Mouse (Mus musculus) liver, adult 2 months (tissue): Measurements from ENCODE around the gene Dst. TPM values are rescaled to one million over a fixed set of nuclear protein-coding genes. Genes with fewer than 3 reads are reported as not detected.

Experiments used
- DNase-seq: peaks from one replicate; pipeline ENCODE4 v3.0.0-alpha.2; 2011; ENCODE audit warnings: low read depth, low spot score; ENCODE audit errors: extremely low read depth
- H3K27ac ChIP-seq: fragments of 200-500 bp; replicated peaks from 2 replicates; pipeline ENCODE4 v1.5.1; 2012; ENCODE audit warnings: low read depth, mild to moderate bottlenecking, control low read depth, inconsistent platforms, low read length; ENCODE audit not compliant: insufficient read depth
- H3K27me3 ChIP-seq: fragments of 200-500 bp; 2 replicates; pipeline ENCODE4 v1.6.1; 2012; ENCODE audit warnings: mild to moderate bottlenecking, moderate library complexity, low read length, inconsistent platforms; ENCODE audit not compliant: control insufficient read depth, insufficient read depth
- H3K36me3 ChIP-seq: fragments of 200-500 bp; 2 replicates; pipeline ENCODE4 v1.6.1; 2012; ENCODE audit warnings: low read length, inconsistent platforms; ENCODE audit not compliant: control insufficient read depth, insufficient read depth
- H3K4me1 ChIP-seq: fragments of 200-500 bp; 2 replicates; pipeline ENCODE4 v1.6.1; 2011; ENCODE audit warnings: low read length; ENCODE audit not compliant: control insufficient read depth, insufficient read depth
- H3K4me3 ChIP-seq: fragments of 200-500 bp; 2 replicates; pipeline ENCODE4 v1.5.1; 2011; ENCODE audit warnings: low read depth, mild to moderate bottlenecking, control low read depth, low read length, moderate library complexity; ENCODE audit not compliant: insufficient read depth
- H3K79me2 ChIP-seq: fragments of 200-500 bp; 2 replicates; pipeline ENCODE4 v1.6.1; 2012; ENCODE audit warnings: inconsistent platforms, mild to moderate bottlenecking, low read length, moderate library complexity; ENCODE audit not compliant: control insufficient read depth, insufficient read depth
- H3K9ac ChIP-seq: fragments of 200-500 bp; 2 replicates; pipeline ENCODE4 v1.6.1; 2012; ENCODE audit warnings: low read depth, mild to moderate bottlenecking, control low read depth, inconsistent platforms, low read length
- CTCF ChIP-seq: fragments of 200-500 bp; IDR thresholded peaks from 2 replicates; pipeline ENCODE4 v1.5.1; 2011; ENCODE audit warnings: low read depth, low read length, control low read depth
- POLR2A ChIP-seq: fragments of 200-500 bp; IDR thresholded peaks from 2 replicates; pipeline ENCODE4 v1.6.1; 2011; ENCODE audit warnings: low read length, control low read depth; ENCODE audit not compliant: insufficient read depth; ENCODE audit errors: extremely low read depth
- WGBS: fragments of 180-500 bp; shearing (Covaris S2); methylation state at CpG from one replicate; pipeline ENCODE4 v1.1.7; 2018; 5-methylcytosine and 5-hydroxymethylcytosine counted together
- polyA plus RNA-seq: library from polyadenylated mRNA; depleted of rRNA; stranded (reverse); fragments of >200 nt; gene quantifications from 2 replicates; pipeline ENCODE4 v1.2.3, GENCODE M21; 2012
- total RNA-seq: library from RNA; depleted of rRNA; stranded (reverse); fragments of >200 nt; gene quantifications from 2 replicates; pipeline ENCODE4 v1.2.3, GENCODE M21; 2014

Gene Dst
- total and polyA plus RNA-seq, 2 experiments: 10.5 to 53.6 TPM

DNA sequence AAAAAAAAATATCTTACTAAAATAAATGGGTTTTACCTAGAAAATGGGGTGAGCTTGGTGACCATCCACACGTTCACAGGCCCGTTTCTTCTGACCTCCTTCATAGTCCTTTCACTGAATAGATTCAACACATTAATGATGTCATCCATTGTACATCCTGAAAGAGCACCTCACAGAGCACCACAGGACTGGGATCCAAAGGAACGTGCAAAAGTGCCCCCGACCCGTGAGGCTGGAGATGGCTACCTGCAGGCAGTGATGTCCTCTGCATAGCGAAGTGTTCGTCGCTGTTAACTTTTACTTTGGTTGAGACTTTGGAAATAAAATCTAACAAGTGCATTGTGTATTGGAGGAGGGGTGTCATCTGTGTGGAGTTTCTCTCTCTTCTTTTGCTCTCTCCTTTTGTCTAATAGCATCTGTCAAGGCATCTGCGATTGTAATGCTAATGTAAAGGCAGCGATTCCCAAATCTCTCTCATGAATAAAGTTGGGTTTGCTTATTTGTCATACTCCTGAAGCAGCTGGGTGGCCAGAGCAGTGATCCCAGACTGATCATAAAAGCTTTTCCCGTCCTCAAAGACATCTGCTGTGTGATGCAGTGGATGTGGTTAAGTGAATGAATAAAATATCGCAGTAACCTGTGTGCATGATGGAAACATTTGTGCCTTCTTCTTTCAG is 275.4 kb downstream of the Dst start:
- Histone ChIP-seq H3K4me1 (no peaks in the 10 kb centered on the region), H3K27me3 (no peaks in the 10 kb centered on the region), H3K4me3 (no peak overlapping the region), H3K9ac (no peak overlapping the region), H3K27ac (no peak overlapping the region), H3K36me3 (peaks cover 4% of the 10 kb centered on the region; the same call in 1 of the 2 replicates), H3K79me2 (no peaks in the 10 kb centered on the region)
- DNase-seq: no peak
- 97% methylated on average over 12 of the region's 12 CpGs for WGBS
- TF ChIP-seq POLR2A: no peak
- TF ChIP-seq CTCF: no peak

DNA sequence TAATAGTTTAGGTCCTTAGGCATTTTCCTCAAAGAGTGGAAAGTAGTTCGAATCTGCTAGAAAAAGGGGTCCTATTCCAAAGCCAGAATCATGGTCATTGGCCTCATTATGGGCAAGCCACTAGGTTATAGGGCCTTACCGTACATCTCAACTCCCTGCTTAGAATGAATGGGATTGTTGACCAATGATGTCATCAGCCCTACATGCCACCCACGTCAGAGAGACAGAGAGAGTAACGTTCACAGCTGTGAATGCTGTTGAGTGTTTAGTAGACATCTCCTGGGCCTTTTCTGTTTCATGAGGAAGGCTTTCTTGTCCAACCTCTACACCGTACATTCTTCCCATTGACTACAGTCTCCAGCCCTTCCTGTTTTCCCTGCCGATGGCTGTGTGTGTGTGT is 276.2 kb downstream of the Dst start:
- Histone ChIP-seq H3K4me3 (no peak overlapping the region), H3K27ac (no peak overlapping the region), H3K36me3 (peaks cover 4% of the 10 kb centered on the region; the same call in 1 of the 2 replicates), H3K9ac (no peak overlapping the region), H3K79me2 (no peaks in the 10 kb centered on the region), H3K4me1 (no peaks in the 10 kb centered on the region), H3K27me3 (no peaks in the 10 kb centered on the region)
- TF ChIP-seq CTCF (no peak), POLR2A (no peak)
- WGBS: 79% methylated on average over 6 of the region's 6 CpGs
- no peak for DNase-seq

DNA sequence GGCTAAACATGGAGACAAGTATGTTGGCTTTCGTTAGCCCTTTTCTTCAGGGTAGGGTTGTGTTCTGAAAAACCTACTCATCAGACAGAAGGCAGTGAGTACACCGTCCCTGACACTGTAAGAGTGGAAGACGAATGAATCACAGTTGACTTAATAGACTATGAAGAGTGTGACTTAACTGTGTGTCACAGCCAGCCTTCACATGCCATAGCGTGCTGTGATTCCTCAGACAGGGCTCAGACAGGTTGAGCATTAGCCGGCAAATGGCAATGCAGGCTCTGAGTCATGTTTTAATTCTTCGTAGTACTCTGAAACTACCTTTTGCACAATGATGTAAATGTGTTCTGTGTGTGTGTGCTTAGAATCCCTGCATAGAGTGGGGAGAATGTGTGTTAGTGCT is 278.0 kb downstream of the Dst start:
- Histone ChIP-seq H3K79me2 (no peaks in the 10 kb centered on the region), H3K4me3 (no peak overlapping the region), H3K27ac (no peak overlapping the region), H3K4me1 (no peaks in the 10 kb centered on the region), H3K9ac (no peak overlapping the region), H3K27me3 (no peaks in the 10 kb centered on the region), H3K36me3 (peaks cover 1% of the 10 kb centered on the region; the same call in 1 of the 2 replicates)
- 94% methylated on average over 6 of the region's 6 CpGs for WGBS
- no peak for DNase-seq
- TF ChIP-seq POLR2A (no peak), CTCF (no peak)

DNA sequence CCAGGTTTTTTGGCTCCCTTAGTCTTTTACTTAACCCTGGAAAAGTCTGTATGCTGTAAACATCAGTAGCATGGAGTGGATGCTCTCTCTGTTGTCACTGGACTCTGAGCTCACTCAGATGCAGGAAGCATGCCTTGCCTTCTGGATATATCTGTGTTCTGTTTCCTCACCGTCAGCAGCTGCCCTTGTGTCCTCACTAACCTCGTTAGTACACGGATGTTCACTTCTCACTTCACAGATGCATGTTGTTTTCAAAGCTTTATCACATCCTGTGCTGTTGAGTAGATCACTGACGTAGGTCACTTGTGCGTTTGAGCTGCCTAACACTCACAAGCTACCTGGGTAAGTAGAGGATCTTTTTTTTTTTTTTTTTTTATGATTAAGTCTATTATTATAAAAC is 279.5 kb downstream of the Dst start:
- H3K4me1 ChIP-seq: no peaks in the 10 kb centered on the region
- no peak overlapping the region for H3K9ac ChIP-seq
- H3K79me2 ChIP-seq: no peaks in the 10 kb centered on the region
- H3K27ac ChIP-seq: no peak overlapping the region
- H3K27me3 ChIP-seq: no peaks in the 10 kb centered on the region
- no peak for DNase-seq
- H3K36me3 ChIP-seq: no peaks in the 10 kb centered on the region
- no peak for TF ChIP-seq POLR2A
- TF ChIP-seq CTCF: no peak
- no peak overlapping the region for H3K4me3 ChIP-seq
- 77% methylated on average over 5 of the region's 5 CpGs for WGBS

DNA sequence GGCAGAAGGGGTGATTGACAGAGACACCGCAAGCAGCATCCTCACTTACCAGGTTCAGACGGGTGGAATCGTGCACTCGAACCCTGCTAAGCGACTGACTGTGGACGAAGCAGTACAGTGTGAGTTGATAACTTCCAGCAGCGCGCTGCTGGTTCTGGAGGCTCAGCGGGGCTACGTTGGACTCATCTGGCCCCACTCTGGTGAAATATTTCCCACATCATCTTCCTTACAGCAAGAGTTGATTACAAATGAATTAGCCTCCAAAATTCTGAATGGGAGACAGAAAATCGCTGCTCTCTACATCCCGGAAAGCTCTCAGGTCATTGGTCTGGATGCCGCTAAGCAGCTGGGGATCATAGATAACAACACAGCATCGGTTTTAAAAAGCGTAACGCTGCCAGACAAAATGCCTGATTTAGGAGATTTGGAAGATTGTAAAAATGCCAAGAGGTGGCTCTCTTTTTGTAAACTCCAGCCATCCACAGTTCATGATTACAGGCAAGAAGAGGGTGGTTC is 280.8 kb downstream of the Dst start:
- 93% methylated on average over 16 of the region's 16 CpGs for WGBS
- Histone ChIP-seq H3K9ac (no peak overlapping the region), H3K4me1 (no peaks in the 10 kb centered on the region), H3K79me2 (no peaks in the 10 kb centered on the region), H3K27me3 (no peaks in the 10 kb centered on the region), H3K27ac (no peak overlapping the region), H3K4me3 (no peak overlapping the region), H3K36me3 (no peaks in the 10 kb centered on the region)
- no peak for DNase-seq
- TF ChIP-seq POLR2A (no peak), CTCF (no peak)

DNA sequence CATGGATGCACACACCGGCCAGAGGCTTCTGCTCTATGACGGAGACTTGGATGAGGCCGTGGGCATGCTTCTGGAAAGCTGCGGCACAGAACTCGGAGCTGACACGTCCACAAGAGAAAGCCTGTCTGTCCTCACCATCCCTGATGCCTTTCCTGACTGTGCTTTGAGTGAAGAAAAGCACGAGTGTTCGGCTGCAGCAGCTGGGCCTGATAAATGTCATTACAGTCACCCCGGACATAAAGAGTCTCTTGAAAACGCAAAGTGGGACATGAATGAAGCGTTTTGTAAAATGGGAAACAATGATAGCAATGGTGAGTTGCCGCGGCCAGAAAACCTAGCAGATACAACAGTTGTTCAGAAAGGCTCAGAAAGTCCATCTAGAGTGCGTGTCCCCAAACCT is 281.3 kb downstream of the Dst start:
- H3K27me3 ChIP-seq: no peaks in the 10 kb centered on the region
- H3K9ac ChIP-seq: no peak overlapping the region
- H3K4me3 ChIP-seq: no peak overlapping the region
- H3K4me1 ChIP-seq: no peaks in the 10 kb centered on the region
- no peak overlapping the region for H3K27ac ChIP-seq
- WGBS: 91% methylated on average over 14 of the region's 14 CpGs
- TF ChIP-seq POLR2A (no peak), CTCF (no peak)
- no peak for DNase-seq
- H3K36me3 ChIP-seq: no peaks in the 10 kb centered on the region
- H3K79me2 ChIP-seq: no peaks in the 10 kb centered on the region
